Mouse (Mus musculus) testis, adult 2 months (tissue): Measurements from ENCODE around the gene Mavs. TPM values are rescaled to one million over a fixed set of nuclear protein-coding genes. Genes with fewer than 3 reads are reported as not detected.

Experiments used
- H3K27ac ChIP-seq: fragments of 200-500 bp; 2 replicates; pipeline ENCODE4 v1.5.1; 2012; ENCODE audit warnings: low read depth, low read length; ENCODE audit not compliant: control insufficient read depth, insufficient read depth
- H3K27me3 ChIP-seq: fragments of 200-500 bp; 2 replicates; pipeline ENCODE4 v1.6.1; 2012; ENCODE audit warnings: mild to moderate bottlenecking, low read length, moderate library complexity; ENCODE audit not compliant: control insufficient read depth, insufficient read depth
- H3K36me3 ChIP-seq: fragments of 200-500 bp; 2 replicates; pipeline ENCODE4 v1.6.1; 2012; ENCODE audit warnings: mild to moderate bottlenecking, low read length; ENCODE audit not compliant: control insufficient read depth, insufficient read depth
- H3K4me1 ChIP-seq: fragments of 200-500 bp; 2 replicates; pipeline ENCODE4 v1.6.1; 2012; ENCODE audit warnings: low read length; ENCODE audit not compliant: control insufficient read depth, insufficient read depth
- H3K4me3 ChIP-seq: fragments of 200-500 bp; 2 replicates; pipeline ENCODE4 v1.5.1; 2012; ENCODE audit warnings: low read depth, mild to moderate bottlenecking, low read length, moderate library complexity, mixed read lengths; ENCODE audit not compliant: control insufficient read depth
- CTCF ChIP-seq: fragments of 200-500 bp; IDR thresholded peaks from 2 replicates; pipeline ENCODE4 v1.5.1; 2012; ENCODE audit warnings: low read depth, mild to moderate bottlenecking, inconsistent platforms, low read length, moderate library complexity; ENCODE audit not compliant: control insufficient read depth, insufficient read depth, insufficient replicate concordance
- POLR2A ChIP-seq: fragments of 200-500 bp; IDR thresholded peaks from 2 replicates; pipeline ENCODE4 v1.6.1; 2012; ENCODE audit warnings: low read depth, mild to moderate bottlenecking, inconsistent platforms, low read length, moderate library complexity; ENCODE audit not compliant: control insufficient read depth
- polyA plus RNA-seq: library from polyadenylated mRNA; depleted of rRNA; stranded (reverse); fragments of >200 nt; gene quantifications from 2 replicates; pipeline ENCODE4 v1.2.3, GENCODE M21; 2012

The Mavs gene
- polyA plus RNA-seq, 1 experiment = 15.6 TPM

GRCm38 (mm10) chr2:131255738-131256137, 21.9 kb downstream of the Mavs start:
- Histone ChIP-seq H3K27ac (no peak overlapping the region), H3K4me1 (peaks cover 6% of the 10 kb centered on the region), H3K4me3 (no peak overlapping the region), H3K27me3 (no peaks in the 10 kb centered on the region), H3K36me3 (no peaks in the 10 kb centered on the region)
- TF ChIP-seq CTCF (no peak), POLR2A (no peak)

GRCm38 (mm10) chr2:131258693-131259092, 24.8 kb downstream of the Mavs start:
- TF ChIP-seq POLR2A = no peak
- TF ChIP-seq CTCF = no peak

GRCm38 (mm10) chr2:131260544-131261307, 26.9 kb downstream of the Mavs start:
- Histone ChIP-seq H3K4me3 (peak overlapping the region; percentile 36), H3K27me3 (no peaks in the 10 kb centered on the region), H3K27ac (no peak overlapping the region)

More at GRCm38 (mm10) chr2:131258693-131259092, 24.8 kb downstream of the Mavs start:
- H3K4me3 ChIP-seq = no peak overlapping the region
- H3K27me3 ChIP-seq = no peaks in the 10 kb centered on the region
- H3K36me3 ChIP-seq = no peaks in the 10 kb centered on the region
- H3K4me1 ChIP-seq = peaks cover 8% of the 10 kb centered on the region
- no peak overlapping the region for H3K27ac ChIP-seq

DNA sequence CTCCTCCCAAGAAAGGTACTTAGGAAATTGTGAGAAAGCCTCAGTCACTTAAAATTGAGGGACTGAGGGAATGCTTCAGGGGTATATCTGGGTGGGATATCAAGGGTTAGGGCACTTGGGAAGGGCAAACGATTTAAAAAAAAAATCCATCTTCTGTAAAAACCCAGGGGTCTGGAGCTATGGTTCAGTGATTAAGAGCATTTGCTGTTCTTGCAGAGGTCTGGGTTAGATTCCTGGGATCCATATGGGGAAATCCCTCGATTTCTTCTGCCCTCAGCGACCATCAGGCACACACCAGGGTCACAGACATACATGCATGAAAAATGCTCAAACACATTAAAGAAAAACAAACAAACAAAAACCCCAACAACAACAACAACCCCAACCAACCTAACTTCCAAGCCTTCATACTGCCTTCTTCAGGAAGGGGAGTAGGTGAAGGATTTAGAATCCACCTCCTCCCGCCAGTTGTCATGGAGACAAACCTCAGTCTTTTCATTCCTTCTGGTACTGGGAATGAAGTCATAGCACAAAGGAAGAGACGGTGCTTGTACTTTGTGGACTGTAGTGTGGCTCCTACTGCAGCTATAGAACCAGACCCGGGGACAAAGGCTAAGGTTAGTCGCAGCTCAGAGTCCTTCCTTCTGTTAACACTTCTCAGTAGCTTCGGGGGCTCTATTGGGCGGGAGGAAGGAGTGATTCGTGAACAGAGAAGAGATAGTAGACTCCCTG, 27.8 kb downstream of the Mavs start:
- TF ChIP-seq POLR2A = no peak
- no peak for TF ChIP-seq CTCF
- peaks cover 11% of the 10 kb centered on the region for H3K4me1 ChIP-seq
- peak overlapping the region; percentile 92 for H3K4me3 ChIP-seq
- H3K27me3 ChIP-seq = no peaks in the 10 kb centered on the region
- no peaks in the 10 kb centered on the region for H3K36me3 ChIP-seq
- peak overlapping the region; percentile 89 for H3K27ac ChIP-seq

More at GRCm38 (mm10) chr2:131260544-131261307, 26.9 kb downstream of the Mavs start:
- TF ChIP-seq POLR2A = no peak
- TF ChIP-seq CTCF = no peak
- Histone ChIP-seq H3K4me1 (peaks cover 11% of the 10 kb centered on the region), H3K36me3 (no peaks in the 10 kb centered on the region)

GRCm38 (mm10) chr2:131262213-131262672, 28.4 kb downstream of the Mavs start, which contains the start of gene Pank2:
Gene Pank2 (plus strand): TSS chr2:131262495.
- Histone ChIP-seq H3K27me3 (no peaks in the 10 kb centered on the region), H3K27ac (peak within 1 kb of the TSS; percentile 92), H3K4me1 (peaks cover 9% of the 10 kb centered on the region), H3K4me3 (peak within 1 kb of the TSS; percentile 92), H3K36me3 (no peaks in the 10 kb centered on the region)
- TF ChIP-seq CTCF = no peak
- TF ChIP-seq POLR2A = peak; percentile 95

GRCm38 (mm10) chr2:131262680-131263670, 29.1 kb downstream of the Mavs start:
- H3K36me3 ChIP-seq = no peaks in the 10 kb centered on the region
- no peak for TF ChIP-seq CTCF
- no peak for TF ChIP-seq POLR2A
- no peaks in the 10 kb centered on the region for H3K27me3 ChIP-seq
- peaks cover 9% of the 10 kb centered on the region for H3K4me1 ChIP-seq
- peak overlapping the region; percentile 92 for H3K4me3 ChIP-seq
- peak overlapping the region; percentile 92 for H3K27ac ChIP-seq
